Mouse (Mus musculus): Measurements from ENCODE around the gene Tmem184b. TPM values are rescaled to one million over a fixed set of nuclear protein-coding genes. Genes with fewer than 3 reads are reported as not detected.

Gene Tmem184b
- 10 to 100 TPM; 71.3 to 74.8 TPM for total RNA-seq (2021)
- long read RNA-seq, experiment 1, transcript Tmem184b-204 (10 exons, 3,315 nt): major isoform, 67 of 137 reads
- long read RNA-seq, experiment 1, transcript Tmem184b-201 (9 exons, 3,627 nt): minor isoform, 13 of 137 reads
- long read RNA-seq, experiment 1, partial matches to known transcripts: 18 of 137 reads
- long read RNA-seq, experiment 1, other reads (novel, unspliced or antisense): 39 of 137 reads
- long read RNA-seq, experiment 2, transcript Tmem184b-201 (9 exons, 3,627 nt): minor isoform, 12 of 97 reads
- long read RNA-seq, experiment 2, transcript Tmem184b-204 (10 exons, 3,315 nt): major isoform, 39 of 97 reads
- long read RNA-seq, experiment 2, partial matches to known transcripts: 18 of 97 reads
- long read RNA-seq, experiment 2, other reads (novel, unspliced or antisense): 28 of 97 reads

DNA sequence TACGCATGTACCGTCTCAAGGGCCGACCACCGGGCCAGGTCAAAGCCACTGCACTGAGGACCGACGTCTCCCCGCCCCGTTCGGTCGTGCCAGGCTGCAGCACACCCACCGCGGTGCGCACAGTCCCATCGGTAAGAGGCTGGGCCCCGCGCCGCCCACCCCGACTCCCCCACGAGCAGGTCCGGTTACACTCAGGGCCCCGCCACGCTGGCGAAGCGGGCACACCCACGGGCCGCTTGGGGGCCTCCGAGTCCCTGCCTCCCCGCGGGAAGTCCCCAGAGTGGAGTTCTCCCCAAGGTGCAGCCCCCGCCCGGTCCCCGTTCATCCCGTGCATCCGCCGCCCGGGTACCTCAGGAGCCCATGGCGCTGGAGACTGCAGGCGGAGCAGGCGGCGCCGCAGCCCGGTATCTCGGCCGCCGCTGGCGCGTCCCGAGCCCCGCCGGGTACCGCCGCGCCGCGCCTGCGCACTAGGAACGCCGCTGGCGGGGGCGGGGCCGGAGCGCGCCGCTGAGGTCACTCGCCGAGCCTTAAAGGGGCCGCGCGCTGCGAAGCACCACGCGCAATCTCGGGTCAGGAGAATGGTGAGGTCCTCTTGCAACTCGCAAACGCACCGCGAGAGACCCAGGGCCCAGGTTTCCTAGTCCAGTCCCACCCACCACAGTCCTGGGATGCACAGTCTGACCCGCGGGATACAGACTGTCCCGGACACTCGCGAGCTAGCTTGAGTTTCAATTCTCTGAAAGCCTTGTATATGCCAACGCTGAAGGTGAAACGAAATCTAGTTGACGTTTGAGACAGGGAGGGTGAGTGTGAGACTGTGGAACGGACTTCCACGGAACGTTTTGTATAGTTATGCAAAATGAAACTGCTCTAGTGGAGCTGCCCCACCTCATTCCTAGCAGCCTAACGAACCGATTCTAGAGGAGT, at the start of gene Tmem184b:
Gene Tmem184b, minus strand, starts transcription at position 734 of the 927 bp plus-strand sequence.
- DNase-seq (ENCODE audit: low spot score in 2 of 2): peak; percentile 83 to 86

DNA sequence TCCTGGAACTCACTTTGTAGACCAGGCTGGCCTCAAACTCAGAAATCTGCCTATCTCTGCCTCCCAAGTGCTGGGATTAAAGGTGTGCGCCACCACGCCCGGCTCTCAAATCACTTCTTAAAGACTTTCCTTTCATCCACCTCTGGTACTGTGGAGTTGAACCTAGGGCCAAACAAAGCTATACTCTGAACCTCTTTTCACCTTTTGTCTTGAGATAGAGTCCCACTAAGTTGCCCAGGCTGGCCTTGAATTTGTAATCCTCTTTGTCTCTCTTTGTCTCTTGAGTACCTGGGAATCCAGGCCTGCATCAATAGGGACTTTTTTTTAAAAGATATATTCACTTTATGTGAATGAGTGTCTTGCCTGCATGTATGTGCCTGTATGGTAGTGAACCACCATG, 44.7 kb upstream of the Tmem184b start:
- no peak for DNase-seq (ENCODE audit: low spot score in 2 of 2)

- no peak for DNase-seq (ENCODE audit: low spot score in 2 of 2)
These were observed 42.7 kb upstream of the Tmem184b start for GRCm38 (mm10) chr15:79445786-79446654.

- DNase-seq (ENCODE audit: low spot score in 2 of 2): peak; percentile 60 to 69
These were observed 40.6 kb upstream of the Tmem184b start for GRCm38 (mm10) chr15:79443856-79444410.

- DNase-seq (ENCODE audit: low spot score in 2 of 2): no peak
These were observed 39.7 kb upstream of the Tmem184b start for GRCm38 (mm10) chr15:79442961-79443518.

GRCm38 (mm10) chr15:79442257-79442611, 38.9 kb upstream of the Tmem184b start:
- DNase-seq (ENCODE audit: low spot score in 2 of 2): no peak

GRCm38 (mm10) chr15:79441331-79442256, 38.2 kb upstream of the Tmem184b start:
- DNase-seq (ENCODE audit: low spot score in 2 of 2): peak; percentile 82 to 89

DNA sequence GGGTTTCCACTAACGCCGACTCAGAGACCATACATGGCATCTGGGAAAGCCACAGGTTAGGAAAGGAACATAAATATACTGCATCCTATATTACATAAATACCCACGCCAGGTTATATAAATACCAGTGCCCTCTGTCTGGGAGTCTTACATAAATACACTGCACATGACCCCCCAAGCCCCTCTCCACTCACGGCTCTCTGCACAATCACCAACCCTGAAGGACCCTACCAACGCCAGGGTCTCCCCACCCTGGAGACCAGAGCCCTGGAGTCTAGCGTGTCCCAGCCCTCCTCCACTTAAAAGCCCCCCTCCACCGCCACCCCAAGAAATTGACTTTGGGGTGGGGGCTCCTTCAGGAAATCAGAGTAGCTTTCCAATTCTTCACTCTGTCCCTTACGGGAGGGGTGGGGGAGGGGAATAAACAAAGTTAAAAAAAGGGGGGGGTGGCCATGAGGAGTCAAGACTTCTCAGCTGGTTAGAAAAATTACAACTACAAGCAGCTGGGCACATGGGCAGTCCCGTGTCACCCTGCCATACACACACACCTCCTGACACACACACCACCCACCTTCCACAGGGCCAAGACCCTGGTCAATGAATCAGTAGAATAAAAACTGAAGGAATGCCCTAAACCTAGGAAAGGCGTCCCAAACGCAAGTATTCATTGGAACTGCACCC, 37.4 kb upstream of the Tmem184b start:
- no peak for DNase-seq (ENCODE audit: low spot score in 2 of 2)

DNA sequence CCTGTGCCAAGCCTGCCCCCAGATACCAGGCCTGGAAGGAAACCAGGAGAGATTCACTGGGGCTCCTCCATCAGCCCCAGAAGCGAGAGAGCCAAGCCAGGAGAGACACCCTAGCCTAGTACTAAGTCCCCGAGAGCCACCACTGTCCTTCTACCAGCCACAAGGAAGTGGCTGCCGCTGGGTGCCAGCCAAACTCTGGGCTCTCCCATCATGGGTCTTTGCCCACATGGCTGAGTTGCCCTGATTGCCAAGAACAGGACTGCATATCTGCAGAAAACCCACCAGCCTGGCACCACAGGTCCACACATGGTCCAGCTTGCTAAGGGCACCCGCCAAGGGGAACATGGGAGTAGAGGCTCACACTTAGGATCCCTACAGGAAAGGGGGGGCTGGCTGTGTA, 36.9 kb upstream of the Tmem184b start:
- DNase-seq (ENCODE audit: low spot score in 2 of 2): peak; percentile 61 to 62

- no peak for DNase-seq (ENCODE audit: low spot score in 2 of 2)
These were observed 36.0 kb upstream of the Tmem184b start for GRCm38 (mm10) chr15:79439386-79439785.

DNA sequence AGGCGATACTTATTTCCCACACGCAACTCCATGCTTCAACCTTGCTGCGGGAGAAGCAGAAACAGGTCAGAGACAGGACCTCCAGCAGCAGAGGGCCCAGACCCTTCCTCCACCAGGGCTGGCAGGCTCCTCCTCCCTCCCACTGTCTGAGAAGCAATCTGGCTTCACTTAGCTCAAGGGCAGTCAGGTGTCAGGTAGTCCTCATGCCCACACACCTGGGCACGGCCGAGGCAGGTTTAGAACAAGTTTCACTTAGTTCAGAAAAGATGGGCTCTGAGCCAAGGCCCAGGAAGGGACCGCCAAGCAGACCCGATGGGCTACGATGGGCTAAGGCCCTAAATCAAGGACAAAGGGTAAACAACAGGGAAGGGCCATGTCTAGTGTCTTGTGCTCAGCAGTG, 35.4 kb upstream of the Tmem184b start:
- DNase-seq (ENCODE audit: low spot score in 2 of 2): no peak

- no peak for DNase-seq (ENCODE audit: low spot score in 2 of 2)
These were observed 34.9 kb upstream of the Tmem184b start for GRCm38 (mm10) chr15:79438209-79438810.

DNA sequence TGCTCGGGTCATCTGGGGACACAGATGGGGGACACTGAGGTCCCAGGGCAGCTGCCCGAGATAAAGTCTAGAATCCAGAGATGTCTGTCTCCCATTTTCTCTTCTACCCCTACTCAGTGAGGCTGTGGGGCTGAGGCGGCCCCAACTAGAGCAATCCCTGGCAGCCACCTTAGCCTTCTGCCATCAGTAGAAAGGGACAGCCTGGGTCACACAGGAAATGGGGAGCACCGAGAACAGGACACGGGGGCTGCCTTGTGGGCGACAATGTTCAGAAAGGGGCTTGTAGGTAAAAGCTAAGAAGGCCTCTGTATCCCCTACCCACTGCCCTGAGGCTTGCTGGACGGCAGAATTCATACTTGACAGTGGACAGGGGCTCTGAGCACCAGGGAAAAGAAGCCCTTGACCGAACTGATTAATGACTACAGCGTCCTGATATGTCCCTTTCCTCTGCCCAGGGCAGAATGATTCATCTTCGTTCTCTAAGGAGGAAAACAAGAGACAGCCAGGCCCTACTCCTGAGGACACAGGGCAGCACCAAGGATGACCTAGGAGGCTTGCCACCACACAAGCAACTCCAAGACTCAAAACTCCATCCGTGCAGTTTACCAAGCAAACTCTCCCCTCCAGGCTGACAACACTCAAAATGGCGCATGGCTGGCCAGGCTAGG, 34.3 kb upstream of the Tmem184b start:
- no peak for DNase-seq (ENCODE audit: low spot score in 2 of 2)

DNA sequence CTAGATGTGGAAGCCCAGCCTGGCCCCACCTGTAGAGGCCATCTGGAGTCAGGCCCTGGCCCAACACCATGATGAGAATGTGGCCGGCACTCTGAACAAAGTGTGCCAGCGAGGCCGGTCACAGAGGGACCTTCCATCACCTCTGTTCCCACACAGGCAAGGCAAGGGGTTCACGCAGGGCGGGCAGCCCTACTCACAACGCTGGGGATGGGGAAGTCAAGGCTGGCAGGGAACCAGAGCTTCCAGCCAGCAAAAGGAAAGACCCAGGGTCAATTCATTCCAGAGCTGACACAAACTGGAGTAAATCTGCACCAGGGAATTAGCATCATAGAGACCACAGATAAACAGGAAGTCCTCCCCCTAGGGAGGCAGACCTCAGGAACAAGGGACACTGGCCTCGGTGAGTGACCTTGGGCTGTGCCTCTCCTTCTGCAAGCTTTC, 33.1 kb upstream of the Tmem184b start:
- DNase-seq (ENCODE audit: low spot score in 2 of 2): no peak

GRCm38 (mm10) chr15:79435191-79435671, 31.9 kb upstream of the Tmem184b start:
- no peak for DNase-seq (ENCODE audit: low spot score in 2 of 2)

GRCm38 (mm10) chr15:79432892-79433291, 29.5 kb upstream of the Tmem184b start:
- DNase-seq (ENCODE audit: low spot score in 2 of 2): peak; percentile 37 to 70

GRCm38 (mm10) chr15:79432328-79432727, 29.0 kb upstream of the Tmem184b start:
- peak; percentile 29 to 51 for DNase-seq (ENCODE audit: low spot score in 2 of 2)
